ENCODE assay signal across 9 mouse cellular contexts in the genomic region with DNA sequence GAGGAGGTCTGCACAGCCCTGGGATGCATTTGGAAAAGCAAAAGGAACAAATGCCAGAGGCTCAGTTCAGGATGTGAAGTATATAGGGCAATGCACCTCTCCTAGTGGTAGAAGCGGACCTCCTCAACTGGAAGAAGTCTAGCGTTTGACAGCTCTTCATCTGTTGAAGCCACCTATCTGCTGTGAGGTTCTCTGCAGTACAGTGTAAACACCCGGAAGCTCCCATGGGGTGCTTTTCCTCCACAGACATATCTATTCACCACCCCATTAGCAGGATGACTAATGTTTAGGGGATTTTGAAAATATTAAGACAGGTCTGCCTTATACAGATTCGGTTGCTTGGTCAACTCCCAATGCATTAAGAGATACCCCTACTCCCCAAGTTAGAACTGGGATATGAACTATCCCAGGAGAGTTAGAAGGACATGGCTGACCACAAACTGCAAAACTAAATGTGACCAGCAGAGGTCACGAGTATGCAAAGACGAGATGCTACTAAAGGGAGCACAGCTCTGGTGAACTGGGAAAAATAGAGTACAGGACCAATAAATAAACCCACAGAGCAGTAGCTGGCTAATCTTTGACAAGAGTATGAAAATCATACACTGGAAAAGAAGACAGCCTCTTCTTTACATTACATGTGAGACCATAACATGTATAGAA. TPM values are rescaled to one million over a fixed set of nuclear protein-coding genes. Genes with fewer than 3 reads are reported as not detected.
DNase-seq lines count a peak whose midpoint lies in the region; TF ChIP-seq lines count a peak whose summit lies in the region.
"Had no signal": no experiment of that assay in that cellular context is flagged by ENCODE, and none has a peak within 500 bp of the region (broad histone marks: within the 10 kb centered on the region; RNA-seq: fewer than 3 reads in every experiment).

No protein-coding gene starts in this region.

- TF ChIP-seq CTCF in E14TG2a.4 (conservative IDR thresholded peaks at IDR 0.05; ENCODE audit: low read length): peak; percentile 55

- DNase-seq in B cell, adult 2 months: peak; percentile 75 to 76
- peak; percentile 85 to 88 for DNase-seq in cerebellum, postnatal 10 days
- peak; percentile 61 for DNase-seq in gastrocnemius, postnatal 10 days
- DNase-seq in kidney, postnatal 10 days: peak; percentile 81
- DNase-seq in lung, adult 18-20 months: peak; percentile 34 to 49
- peak; percentile 44 for DNase-seq in retina, postnatal 7 days (ENCODE audit: low read depth, low spot score)
- DNase-seq in Muller cell, postnatal 12 days (ENCODE audit: inconsistent ontology term): no peak

- H3K27me3 ChIP-seq in E14TG2a.4 (ENCODE audit: insufficient read depth, low read length): peaks cover 25% of the 10 kb centered on the region; the same call in 1 of the 2 replicates
- H3K27me3 ChIP-seq: neural tube, embryonic 13.5 days had no signal

- no peak overlapping the region for H3K4me3 ChIP-seq in E14TG2a.4 (replicated peaks; ENCODE audit: low read length)
- H3K4me3 ChIP-seq: neural tube, embryonic 13.5 days had no signal

- no peaks in the 10 kb centered on the region for H3K36me3 ChIP-seq in E14TG2a.4 (ENCODE audit: insufficient read depth, low read length)
- H3K36me3 ChIP-seq: neural tube, embryonic 13.5 days had no signal

- H3K4me1 ChIP-seq in E14TG2a.4 (replicated peaks; ENCODE audit: low read depth, low read length): no peaks in the 10 kb centered on the region
- H3K4me1 ChIP-seq: neural tube, embryonic 13.5 days had no signal

- peaks cover 4% of the 10 kb centered on the region; the same call in 1 of the 2 replicates for H3K9me3 ChIP-seq in E14TG2a.4 (ENCODE audit: low read length)
- H3K9me3 ChIP-seq: neural tube, embryonic 13.5 days had no signal

RNA-seq across cellular contexts. Expression of gene Apbb1ip, which starts 15.5 kb away (rescaled TPM):
- 1 to 10 TPM; 2.6 to 4.0 TPM for total RNA-seq in gastrocnemius, postnatal 10 days (2021)
